Mouse (Mus musculus): ENCODE measurements around the gene Gm38119. TPM values are rescaled to one million over a fixed set of nuclear protein-coding genes. Genes with fewer than 3 reads are reported as not detected.
"Not testable (repeated sequence)": the region's sequence is repeated elsewhere in the genome, so short reads cannot be mapped to it uniquely, and the experiment has no call there.

The Gm38119 gene
- not detected in 2 replicates for polyA plus RNA-seq (2015; fragmentation: Nextera tagmentation; extraction: Ambion mirVana)

DNA sequence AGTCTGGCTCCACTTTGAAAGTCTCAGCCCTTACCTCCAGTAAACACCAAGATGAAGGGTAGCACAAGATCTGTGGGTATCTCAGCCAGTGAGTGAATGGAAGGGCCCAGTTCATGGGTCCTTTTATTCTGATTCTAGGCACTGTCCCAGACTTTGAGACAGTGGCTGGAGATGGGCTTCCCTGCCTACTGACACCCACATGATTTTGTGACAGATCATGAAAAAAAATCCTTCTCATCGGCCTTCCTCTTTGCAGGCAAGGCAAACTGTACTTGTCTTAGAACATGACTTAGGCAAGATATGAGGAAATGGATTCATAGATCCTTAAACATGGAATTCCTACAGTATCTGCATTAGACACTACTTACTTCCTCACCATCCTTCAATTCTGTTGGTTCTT is at the start of gene Gm38119:
Gene Gm38119, minus strand, starts transcription at position 101 of the 400 bp plus-strand sequence.
- ATAC-seq (replicated peaks; ENCODE audit: low FRiP score) = no peak
- no peaks in the 10 kb centered on the region for H3K4me1 ChIP-seq
- H3K36me3 ChIP-seq = no peaks in the 10 kb centered on the region
- no peak within 1 kb of the TSS for H3K4me3 ChIP-seq (replicated peaks)
- no peaks in the 10 kb centered on the region for H3K27me3 ChIP-seq
- no peak within 1 kb of the TSS for H3K27ac ChIP-seq
- H3K9ac ChIP-seq = no peak within 1 kb of the TSS
- no peak within 1 kb of the TSS for H3K4me2 ChIP-seq
- WGBS = 76% methylated on average over 1 of the region's 1 CpGs
- no peaks in the 10 kb centered on the region for H3K9me3 ChIP-seq (replicated peaks)

DNA sequence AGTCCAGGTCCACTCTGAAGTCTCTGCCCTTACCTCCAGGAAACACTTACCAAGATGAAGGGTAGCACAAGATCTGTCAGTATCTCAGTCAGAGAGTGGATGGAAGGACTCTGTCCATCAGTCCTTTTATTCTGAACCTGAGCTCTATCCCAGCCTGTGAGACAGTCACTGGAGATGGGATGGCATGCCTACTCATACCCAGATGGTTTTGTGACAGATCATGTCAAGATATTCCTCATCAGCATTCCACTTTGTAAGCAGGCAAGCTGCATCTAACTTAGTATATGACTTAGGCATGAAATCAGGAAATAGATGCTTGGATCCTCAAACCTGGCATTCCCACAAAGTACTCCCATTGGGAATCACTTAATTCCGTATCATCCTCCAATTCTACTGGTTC is 39.9 kb upstream of the Gm38119 start, which contains the start of gene Lce1i:
Gene Lce1i, minus strand, starts transcription at position 101 of the 400 bp plus-strand sequence.
- H3K4me1 ChIP-seq = no peaks in the 10 kb centered on the region
- H3K36me3 ChIP-seq = no peaks in the 10 kb centered on the region
- no peak within 1 kb of the TSS for H3K9ac ChIP-seq
- H3K4me3 ChIP-seq (replicated peaks) = no peak within 1 kb of the TSS
- 84% methylated on average over 1 of the region's 1 CpGs for WGBS
- no peak for ATAC-seq (replicated peaks; ENCODE audit: low FRiP score)
- H3K27ac ChIP-seq = no peak within 1 kb of the TSS
- H3K4me2 ChIP-seq = no peak within 1 kb of the TSS
- H3K27me3 ChIP-seq = no peaks in the 10 kb centered on the region
- no peaks in the 10 kb centered on the region for H3K9me3 ChIP-seq (replicated peaks)

DNA sequence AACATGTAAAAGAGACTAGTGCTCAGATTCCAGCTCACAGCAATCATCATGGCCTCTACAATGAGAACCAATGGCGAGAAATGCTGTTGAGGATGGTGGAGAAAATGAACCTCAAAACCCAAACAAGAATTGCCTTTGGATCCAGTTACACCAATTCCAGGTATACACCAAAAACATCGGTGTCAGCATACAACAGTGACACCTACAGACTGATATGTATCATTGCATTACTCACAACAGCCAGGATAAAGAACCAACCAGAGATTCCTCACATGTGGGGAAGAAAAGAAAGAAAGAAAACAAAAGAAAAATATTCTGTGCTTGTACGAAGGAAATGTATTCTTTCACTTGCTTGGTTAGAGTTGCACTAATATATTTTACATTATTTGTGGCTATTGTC is 32.7 kb upstream of the Gm38119 start:
- Histone ChIP-seq H3K27me3 (no peaks in the 10 kb centered on the region), H3K4me2 (no peak overlapping the region), H3K9ac (no peak overlapping the region), H3K4me1 (no peaks in the 10 kb centered on the region), H3K9me3 (replicated peaks) (no peaks in the 10 kb centered on the region), H3K36me3 (no peaks in the 10 kb centered on the region), H3K27ac (no peak overlapping the region), H3K4me3 (replicated peaks) (no peak overlapping the region)
- ATAC-seq (replicated peaks; ENCODE audit: low FRiP score) = no peak
- WGBS = 24% methylated on average over 3 of the region's 3 CpGs

DNA sequence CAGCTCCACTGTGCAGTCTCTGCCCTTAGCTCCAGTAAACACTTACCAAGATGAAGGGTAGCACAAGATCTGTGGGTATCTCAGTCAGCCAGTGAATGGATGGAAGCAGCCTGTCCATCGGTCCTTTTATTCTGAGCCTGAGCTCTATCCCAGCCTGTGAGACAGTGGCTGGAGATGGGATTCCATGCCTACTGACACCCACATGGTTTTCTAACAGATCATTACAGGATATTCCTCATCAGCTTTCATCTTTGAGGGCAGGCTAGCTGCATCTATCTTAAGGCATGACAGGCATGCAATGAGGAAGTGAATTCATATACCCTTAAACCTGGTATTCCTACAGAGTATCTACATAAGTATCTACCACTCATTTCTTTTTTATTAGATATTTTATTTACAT is 26.1 kb upstream of the Gm38119 start, which contains the start of gene Lce1h:
Gene Lce1h, minus strand, starts transcription at position 101 of the 400 bp plus-strand sequence.
- no peak within 1 kb of the TSS for H3K9ac ChIP-seq
- no peak within 1 kb of the TSS for H3K4me3 ChIP-seq (replicated peaks)
- no peak within 1 kb of the TSS for H3K4me2 ChIP-seq
- ATAC-seq (replicated peaks; ENCODE audit: low FRiP score) = no peak
- H3K36me3 ChIP-seq = no peaks in the 10 kb centered on the region
- H3K4me1 ChIP-seq = no peaks in the 10 kb centered on the region
- H3K27me3 ChIP-seq = no peaks in the 10 kb centered on the region
- no peak within 1 kb of the TSS for H3K27ac ChIP-seq
- 89% methylated on average over 1 of the region's 1 CpGs for WGBS
- H3K9me3 ChIP-seq (replicated peaks) = no peaks in the 10 kb centered on the region

DNA sequence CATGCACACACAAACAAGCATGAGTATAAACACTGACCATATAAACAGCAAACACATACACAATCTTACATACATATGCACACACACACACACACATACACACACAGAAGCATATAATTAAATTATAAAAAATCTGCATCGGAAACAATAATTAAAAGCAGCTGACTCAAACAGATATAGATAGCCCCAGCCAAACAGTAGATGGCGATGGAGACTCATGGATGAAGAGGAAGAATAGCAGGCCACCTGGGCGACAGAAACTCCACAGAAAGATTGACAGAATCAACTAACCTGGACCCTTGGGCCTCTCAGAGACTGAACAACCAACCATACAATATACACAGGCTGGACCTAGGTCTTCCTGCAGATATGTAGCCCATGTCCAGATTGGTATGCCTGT is 14.3 kb upstream of the Gm38119 start:
- Histone ChIP-seq H3K36me3 (no peaks in the 10 kb centered on the region), H3K27ac (no peak overlapping the region), H3K4me2 (no peak overlapping the region), H3K9ac (no peak overlapping the region), H3K4me1 (no peaks in the 10 kb centered on the region), H3K9me3 (replicated peaks) (no peaks in the 10 kb centered on the region), H3K4me3 (replicated peaks) (no peak overlapping the region), H3K27me3 (no peaks in the 10 kb centered on the region)
- ATAC-seq (replicated peaks; ENCODE audit: low FRiP score) = no peak
- 46% methylated on average over 3 of the region's 3 CpGs for WGBS

DNA sequence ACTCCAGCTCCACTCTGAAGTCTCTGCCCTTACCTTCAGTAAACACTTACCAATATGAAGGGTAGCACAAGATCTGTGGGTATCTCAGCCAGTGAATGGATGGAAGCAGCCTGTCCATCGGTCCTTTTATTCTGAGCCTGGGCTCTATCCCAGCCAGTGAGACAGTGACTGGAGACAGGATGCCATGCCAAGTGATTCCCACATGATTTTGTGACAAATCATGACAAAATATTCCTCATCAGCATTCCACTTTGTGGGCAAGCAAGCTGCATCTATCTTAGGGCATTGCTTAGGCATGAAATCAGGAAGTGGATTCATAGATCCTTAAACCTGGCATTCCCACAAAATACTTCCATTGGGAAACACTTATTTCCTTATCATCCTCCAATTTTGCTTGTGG is 13.3 kb upstream of the Gm38119 start, which contains the start of gene Lce1g:
Gene Lce1g, minus strand, starts transcription at position 101 of the 400 bp plus-strand sequence.
- Histone ChIP-seq H3K9ac (no peak within 1 kb of the TSS), H3K27me3 (no peaks in the 10 kb centered on the region), H3K4me1 (no peaks in the 10 kb centered on the region), H3K27ac (no peak within 1 kb of the TSS), H3K9me3 (replicated peaks) (no peaks in the 10 kb centered on the region), H3K36me3 (no peaks in the 10 kb centered on the region), H3K4me3 (replicated peaks) (no peak within 1 kb of the TSS), H3K4me2 (no peak within 1 kb of the TSS)
- 84% methylated on average over 1 of the region's 1 CpGs for WGBS
- no peak for ATAC-seq (replicated peaks; ENCODE audit: low FRiP score)

DNA sequence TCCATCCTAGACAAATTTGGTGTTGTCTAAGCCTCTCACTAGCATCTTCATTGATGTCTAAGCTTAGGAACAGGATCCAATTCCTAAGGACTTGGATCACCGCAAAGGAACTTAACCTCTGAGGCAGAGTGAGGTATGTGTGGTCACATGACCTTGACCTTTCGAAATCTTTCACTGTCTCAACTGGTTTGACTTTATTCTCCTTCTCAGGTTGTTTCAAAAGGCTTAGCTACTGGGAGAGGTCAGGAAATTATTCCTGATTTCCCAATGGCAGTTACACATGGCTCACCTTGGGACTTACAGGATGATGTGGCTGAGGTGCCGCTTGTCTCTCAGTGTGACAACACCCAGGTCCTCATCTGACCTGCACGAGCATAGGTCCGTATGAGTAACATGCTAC is 16.3 kb downstream of the Gm38119 start:
- Histone ChIP-seq H3K27me3 (no peaks in the 10 kb centered on the region), H3K27ac (no peak overlapping the region), H3K36me3 (no peaks in the 10 kb centered on the region), H3K4me2 (no peak overlapping the region), H3K9ac (no peak overlapping the region), H3K9me3 (replicated peaks) (no peaks in the 10 kb centered on the region), H3K4me3 (replicated peaks) (no peak overlapping the region), H3K4me1 (no peaks in the 10 kb centered on the region)
- no peak for ATAC-seq (replicated peaks; ENCODE audit: low FRiP score)
- WGBS = 77% methylated on average over 5 of the region's 5 CpGs

DNA sequence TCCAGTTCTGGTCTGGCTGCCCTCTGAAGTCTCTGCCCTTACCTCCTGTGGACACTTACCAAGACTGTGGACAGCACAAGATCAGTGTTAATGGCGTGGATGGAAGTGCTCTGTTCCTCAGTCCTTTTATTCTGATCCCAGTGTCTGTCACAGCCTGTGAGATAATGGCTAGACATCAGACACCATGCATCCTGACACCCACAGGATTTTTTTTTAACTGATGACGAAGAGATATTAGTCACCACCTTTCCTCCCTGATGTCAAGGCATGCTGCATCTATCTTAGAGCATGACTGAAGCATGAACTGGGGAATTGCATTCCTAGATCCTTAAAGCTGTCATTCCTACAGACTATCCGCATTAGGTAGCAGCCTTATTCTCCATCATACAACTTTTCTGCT is 18.6 kb downstream of the Gm38119 start, which contains the start of gene Lce1f:
Gene Lce1f, minus strand, starts transcription at position 101 of the 400 bp plus-strand sequence.
- Histone ChIP-seq H3K4me3 (replicated peaks) (no peak within 1 kb of the TSS), H3K4me2 (no peak within 1 kb of the TSS), H3K9me3 (replicated peaks) (no peaks in the 10 kb centered on the region), H3K27ac (no peak within 1 kb of the TSS), H3K9ac (no peak within 1 kb of the TSS), H3K4me1 (no peaks in the 10 kb centered on the region), H3K36me3 (no peaks in the 10 kb centered on the region), H3K27me3 (no peaks in the 10 kb centered on the region)
- ATAC-seq (replicated peaks; ENCODE audit: low FRiP score) = no peak
- 79% methylated on average over 3 of the region's 3 CpGs for WGBS

DNA sequence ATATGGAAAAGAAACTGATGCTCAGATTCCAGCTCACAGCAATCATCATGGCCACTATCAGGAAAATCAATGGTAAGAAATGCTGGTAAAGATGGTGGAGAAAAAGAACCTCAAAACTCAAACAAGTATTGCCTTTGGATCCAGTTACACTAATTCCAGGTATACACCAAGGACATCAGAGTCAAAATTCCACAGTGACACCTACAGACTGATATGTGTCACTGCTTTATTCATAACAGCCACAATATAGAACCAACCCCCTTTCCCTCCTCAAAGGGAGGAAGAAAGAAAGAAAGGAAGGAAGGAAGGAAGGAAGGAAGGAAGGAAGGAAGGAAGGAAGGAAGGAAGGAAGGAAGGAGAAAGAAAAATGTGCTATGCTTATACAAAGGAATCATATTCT is 23.8 kb downstream of the Gm38119 start:
- ATAC-seq (replicated peaks; ENCODE audit: low FRiP score) = no peak
- Histone ChIP-seq H3K36me3 (no peaks in the 10 kb centered on the region), H3K27ac (no peak overlapping the region)

DNA sequence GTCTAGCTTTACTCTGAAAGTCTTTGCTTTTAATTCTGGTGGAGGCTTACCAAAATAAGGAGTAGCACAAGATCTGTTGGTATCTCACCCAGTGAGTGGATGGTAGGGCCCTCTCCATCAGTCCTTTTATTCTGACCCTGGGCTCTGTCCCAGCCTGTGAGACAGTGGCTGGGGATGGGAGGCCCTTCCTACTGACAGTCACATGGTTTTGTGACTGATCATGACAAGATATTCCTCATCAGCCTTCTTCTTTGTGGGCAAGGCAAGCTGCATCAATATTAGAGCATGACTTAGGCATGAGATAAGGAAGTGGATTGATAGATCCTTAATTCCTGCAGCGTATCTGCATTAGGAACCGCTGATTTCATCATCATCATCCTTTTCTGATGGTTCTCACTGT is 29.9 kb downstream of the Gm38119 start, which contains the start of gene Lce1e:
Gene Lce1e, minus strand, starts transcription at position 101 of the 400 bp plus-strand sequence.
- Histone ChIP-seq H3K4me1 (no peaks in the 10 kb centered on the region), H3K27me3 (no peaks in the 10 kb centered on the region), H3K27ac (no peak within 1 kb of the TSS)

More for the DNA sequence above, 23.8 kb downstream of the Gm38119 start:
- H3K9ac ChIP-seq = no peak overlapping the region
- H3K4me1 ChIP-seq = no peaks in the 10 kb centered on the region
- H3K4me2 ChIP-seq = no peak overlapping the region
- H3K4me3 ChIP-seq (replicated peaks) = no peak overlapping the region
- no peaks in the 10 kb centered on the region for H3K27me3 ChIP-seq
- no peaks in the 10 kb centered on the region for H3K9me3 ChIP-seq (replicated peaks)

DNA sequence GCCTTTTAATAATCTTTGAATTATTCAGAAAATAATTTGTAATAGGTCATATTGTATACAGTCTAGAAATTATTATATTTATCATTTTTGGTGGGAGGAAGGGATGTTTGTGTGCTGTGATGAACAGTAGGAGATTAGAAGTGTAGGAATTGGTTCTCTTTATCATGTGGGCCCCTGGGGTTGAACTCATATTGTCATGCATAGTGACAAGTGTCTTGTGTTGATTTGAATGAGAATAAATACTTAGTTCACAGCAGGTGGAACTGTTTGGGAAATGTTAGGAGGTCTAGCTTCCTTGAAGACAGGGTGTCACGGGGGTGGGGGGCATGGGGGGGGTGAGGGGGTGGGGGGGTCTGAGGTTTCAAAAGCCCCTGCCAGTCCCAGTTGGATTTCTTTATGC is 44.3 kb downstream of the Gm38119 start:
- H3K4me1 ChIP-seq = no peaks in the 10 kb centered on the region
- no peak overlapping the region for H3K27ac ChIP-seq
- H3K9me3 ChIP-seq (replicated peaks) = no peaks in the 10 kb centered on the region
- no peaks in the 10 kb centered on the region for H3K27me3 ChIP-seq
- no peak overlapping the region for H3K4me3 ChIP-seq (replicated peaks)
- ATAC-seq (replicated peaks; ENCODE audit: low FRiP score) = no peak
- H3K36me3 ChIP-seq = no peaks in the 10 kb centered on the region
- no peak overlapping the region for H3K4me2 ChIP-seq
- no peak overlapping the region for H3K9ac ChIP-seq
- 17% methylated on average over 1 of the region's 1 CpGs for WGBS

More for the DNA sequence above, 29.9 kb downstream of the Gm38119 start, which contains the start of gene Lce1e:
- 84% methylated on average over 2 of the region's 2 CpGs for WGBS
- Histone ChIP-seq H3K4me3 (replicated peaks) (no peak within 1 kb of the TSS), H3K36me3 (no peaks in the 10 kb centered on the region), H3K9me3 (replicated peaks) (no peaks in the 10 kb centered on the region), H3K4me2 (no peak within 1 kb of the TSS), H3K9ac (no peak within 1 kb of the TSS)
- ATAC-seq (replicated peaks; ENCODE audit: low FRiP score) = no peak

DNA sequence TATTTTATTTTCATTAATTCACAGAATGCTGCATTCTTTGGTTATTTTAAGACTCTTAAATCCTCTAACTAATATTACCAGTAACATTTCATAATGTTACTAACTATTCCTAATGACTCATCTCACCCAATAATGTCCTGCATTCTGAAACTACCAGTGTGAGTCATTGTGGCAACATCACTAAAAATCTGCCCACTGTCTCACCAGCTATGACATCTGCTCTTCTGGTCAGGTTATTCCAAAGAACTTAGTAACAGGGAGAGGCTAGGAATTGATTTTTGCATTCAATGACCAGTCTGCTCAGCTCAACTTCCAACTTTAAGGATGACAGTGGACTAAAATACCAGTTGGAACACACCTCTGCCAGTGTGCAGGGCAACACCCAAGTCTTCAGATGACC is 47.2 kb downstream of the Gm38119 start:
- Histone ChIP-seq H3K36me3 (no peaks in the 10 kb centered on the region), H3K9ac (no peak overlapping the region), H3K9me3 (replicated peaks) (no peaks in the 10 kb centered on the region), H3K4me1 (no peaks in the 10 kb centered on the region), H3K4me2 (no peak overlapping the region), H3K27ac (no peak overlapping the region), H3K4me3 (replicated peaks) (no peak overlapping the region), H3K27me3 (no peaks in the 10 kb centered on the region)
- ATAC-seq (replicated peaks; ENCODE audit: low FRiP score) = no peak

DNA sequence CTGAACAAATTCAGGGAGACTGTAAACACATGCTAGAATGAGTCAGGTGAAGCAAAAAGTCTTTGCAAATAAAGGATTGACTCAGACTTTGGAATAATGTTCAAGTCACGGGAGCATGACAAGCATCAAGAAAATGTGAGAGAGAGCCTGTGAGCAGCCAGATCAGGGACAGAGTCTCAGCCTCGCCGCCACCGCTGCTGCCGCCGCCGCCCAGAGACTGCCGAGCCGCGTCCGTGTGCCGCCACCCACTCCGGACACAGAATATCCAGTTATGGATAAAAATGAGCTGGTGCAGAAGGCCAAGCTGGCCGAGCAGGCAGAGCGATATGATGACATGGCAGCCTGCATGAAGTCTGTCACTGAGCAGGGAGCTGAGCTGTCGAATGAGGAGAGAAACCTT is 49.7 kb downstream of the Gm38119 start:
- H3K9ac ChIP-seq; H3K9me3 ChIP-seq (replicated peaks); H3K36me3 ChIP-seq; H3K4me2 ChIP-seq; H3K4me1 ChIP-seq; H3K4me3 ChIP-seq (replicated peaks); H3K27ac ChIP-seq; ATAC-seq (replicated peaks; ENCODE audit: low FRiP score); H3K27me3 ChIP-seq: not testable (repeated sequence)
- WGBS = 77% methylated on average over 16 of the region's 16 CpGs

Measured in kidney, embryonic 15.5 days (tissue).